Mouse (Mus musculus) mouse embryonic stem cell (cell line): ENCODE measurements around the gene Nfkb1.

Source experiments
- in situ Hi-C, 2 experiments: fragments of 300-500 bp; cut with MboI; formaldehyde crosslinking; loops; 1 replicate in 1 of 2; 3 replicates in 1 of 2; pipeline ENCODE4 v1.14.3; 2019 to 2020; ENCODE audit warnings: low sequenced_read_pairs in 2 of 2, low pct_unique_long_range_greater_than_20kb in 1 of 2, mixed read lengths in 1 of 2; ENCODE audit not compliant: unreplicated experiment in 1 of 2

Gene Nfkb1

DNA sequence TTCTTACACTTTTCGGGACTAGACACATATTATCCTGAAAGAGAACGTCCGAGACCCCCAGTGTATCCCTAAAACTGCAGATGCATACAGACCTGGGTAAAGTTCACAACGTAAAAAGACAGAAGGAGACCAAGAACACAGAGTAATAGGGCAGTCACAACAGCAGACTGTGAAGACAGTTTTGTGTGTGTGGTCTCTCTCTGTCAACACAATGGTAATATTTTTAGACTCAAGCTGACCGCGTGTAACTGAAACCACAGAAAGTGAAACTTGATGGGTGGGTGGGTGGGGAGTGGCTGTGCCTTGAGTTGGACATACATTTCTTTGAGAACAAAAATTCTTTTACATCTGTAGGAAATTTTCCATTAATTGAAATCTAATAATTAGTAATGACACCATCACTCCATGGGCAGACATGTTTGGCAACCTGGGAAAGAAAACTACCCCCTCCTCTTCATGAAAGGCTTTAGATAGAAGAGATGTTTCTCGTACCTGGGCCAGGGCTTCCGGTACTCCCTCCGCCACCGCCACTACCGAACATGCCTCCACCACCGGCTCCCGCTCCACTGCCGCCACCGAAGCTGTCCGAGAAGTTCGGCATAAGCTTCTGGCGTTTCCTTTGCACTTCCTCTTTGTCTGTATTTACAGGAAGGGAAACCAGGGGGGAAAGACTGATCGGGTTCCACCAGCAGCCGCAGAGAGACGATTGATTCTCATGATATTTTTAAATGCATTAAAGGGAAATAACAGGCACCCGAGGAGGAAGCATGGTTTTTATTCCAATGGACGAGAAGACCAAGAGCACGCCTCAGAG is 83.5 kb downstream of the Nfkb1 start:
- in situ Hi-C loops = no loop called here

DNA sequence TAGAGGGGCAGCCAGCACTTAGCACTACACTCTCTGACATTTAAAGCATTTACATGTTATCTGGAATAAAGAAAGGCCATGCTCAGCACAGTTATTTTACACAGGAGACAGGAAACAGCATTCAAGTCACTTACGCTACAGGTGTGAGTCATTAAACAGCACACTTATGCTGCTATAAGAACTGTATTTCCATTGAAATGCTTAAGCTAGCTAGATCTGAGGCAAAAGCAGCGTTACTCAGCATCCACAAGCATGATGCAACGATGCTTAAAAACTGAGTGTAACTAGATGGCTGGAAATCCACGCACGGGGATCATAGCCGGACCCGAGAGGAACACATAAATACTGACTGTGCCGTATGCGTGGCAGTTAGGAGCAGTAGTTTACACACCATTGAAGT is 84.3 kb downstream of the Nfkb1 start:
- in situ Hi-C loops = no loop called here

DNA sequence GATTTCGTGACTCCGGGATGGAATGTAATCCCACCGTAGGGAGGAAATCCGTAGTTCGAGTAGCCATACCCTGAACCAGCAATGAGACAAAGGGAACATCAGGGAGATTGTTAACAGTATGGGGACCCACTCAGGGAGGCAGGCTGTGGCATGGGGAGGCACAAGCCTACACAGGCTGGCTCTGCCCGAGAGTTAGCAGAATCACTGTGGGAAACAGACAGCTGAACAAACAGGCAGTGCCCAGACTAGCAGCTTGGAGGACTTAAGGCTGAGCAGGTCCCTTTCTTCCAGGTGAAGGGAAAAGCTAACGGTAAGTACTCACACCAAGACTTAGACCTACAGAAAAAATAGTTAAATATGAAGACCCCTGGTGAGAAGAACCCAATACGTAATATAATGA is 84.8 kb downstream of the Nfkb1 start:
- in situ Hi-C loops = no loop called here

DNA sequence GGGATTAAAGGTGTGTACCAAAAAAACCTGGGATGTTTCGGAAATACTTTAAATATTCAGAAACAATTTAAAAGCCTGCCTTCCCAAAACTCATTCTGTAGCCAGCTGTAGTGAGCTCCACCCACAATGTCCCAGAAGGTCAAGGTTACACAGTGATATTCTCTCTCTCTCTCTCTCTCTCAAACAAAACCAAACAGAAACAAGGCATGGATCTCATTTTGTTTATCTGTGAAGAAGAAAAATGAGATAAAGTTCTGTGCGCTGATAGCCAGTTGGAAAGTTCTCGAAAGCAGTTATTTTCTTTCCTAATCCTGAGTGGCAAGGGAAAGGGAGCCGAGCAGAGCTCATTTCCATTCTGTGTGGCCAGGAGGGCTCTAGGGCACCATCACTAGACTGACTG is 85.9 kb downstream of the Nfkb1 start:
- in situ Hi-C loops = no loop called here

DNA sequence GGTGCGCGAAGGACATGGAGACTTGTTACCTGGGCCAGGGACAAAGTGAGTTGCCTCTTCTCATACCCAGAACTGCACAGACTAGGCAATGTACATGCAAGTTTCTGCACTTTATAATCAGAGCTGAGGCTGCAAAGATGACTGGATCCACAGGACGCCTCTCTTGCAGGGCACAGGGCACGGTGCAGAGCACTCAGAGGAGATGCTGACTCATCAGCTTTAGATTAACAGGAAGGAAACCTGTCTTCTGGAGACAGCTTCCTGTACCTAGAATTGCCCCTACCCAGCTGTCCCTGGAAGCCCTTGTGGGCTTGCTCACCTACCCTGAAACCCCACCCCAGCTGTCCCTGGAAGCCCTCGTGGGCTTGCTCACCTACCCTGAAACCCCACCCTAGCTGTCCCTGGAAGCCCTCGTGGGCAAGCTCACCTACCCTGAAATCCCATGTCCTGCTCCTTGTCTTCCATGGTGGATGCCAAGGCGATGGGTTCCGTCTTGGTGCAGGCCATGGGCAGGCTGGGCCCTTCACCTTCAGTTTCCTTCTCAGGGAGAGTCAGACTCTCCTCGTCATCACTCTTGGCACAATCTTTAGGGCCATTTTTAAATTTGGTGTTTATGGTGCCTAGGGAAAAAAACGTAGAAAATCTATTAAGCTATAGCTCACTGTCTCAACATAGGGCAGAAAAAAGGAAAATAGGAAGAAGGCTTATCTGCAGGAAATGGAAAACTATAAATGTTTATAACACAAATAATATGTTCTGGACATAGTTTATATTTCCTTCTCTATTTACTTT is 86.5 kb downstream of the Nfkb1 start:
- in situ Hi-C loops = no loop called here

DNA sequence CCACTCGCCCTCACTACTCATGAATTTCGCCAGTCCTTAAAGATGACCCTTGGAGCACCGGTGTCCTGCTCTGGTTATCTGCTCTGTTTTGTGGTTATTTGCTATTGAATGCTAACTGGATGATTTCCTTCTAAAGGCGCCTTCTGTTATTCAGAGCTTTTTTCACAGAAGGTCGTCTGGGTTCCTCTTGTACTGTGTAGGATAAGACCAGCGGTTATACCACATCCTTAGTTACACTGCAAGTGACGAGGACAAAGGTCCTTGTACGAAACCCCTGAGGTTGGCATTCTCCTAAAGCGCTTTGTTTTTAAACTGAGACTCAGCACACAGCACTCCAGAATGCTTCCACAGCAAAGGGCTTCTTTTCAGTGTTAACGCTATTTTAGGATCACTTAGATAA is 88.6 kb downstream of the Nfkb1 start:
- in situ Hi-C loops = no loop called here

DNA sequence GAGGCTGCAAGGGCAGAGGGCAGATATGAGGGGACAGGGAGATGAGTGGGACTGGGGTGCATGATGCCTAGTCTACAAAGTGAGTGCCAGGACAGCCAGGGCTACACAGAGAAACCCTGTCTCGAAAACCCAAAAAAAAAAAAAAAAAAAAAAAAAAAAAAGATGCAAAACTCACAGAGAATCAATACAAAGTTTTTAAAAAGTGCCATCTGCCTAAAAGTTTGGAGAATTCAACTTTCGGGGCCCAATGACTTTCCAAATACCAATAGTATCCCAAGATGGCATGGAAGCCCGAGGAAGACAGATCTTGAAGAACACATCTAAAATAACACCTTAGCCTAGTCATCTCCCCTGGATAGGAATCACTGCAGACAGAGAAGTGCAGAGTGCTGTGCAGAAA is 93.0 kb downstream of the Nfkb1 start:
- in situ Hi-C loops = no loop called here

DNA sequence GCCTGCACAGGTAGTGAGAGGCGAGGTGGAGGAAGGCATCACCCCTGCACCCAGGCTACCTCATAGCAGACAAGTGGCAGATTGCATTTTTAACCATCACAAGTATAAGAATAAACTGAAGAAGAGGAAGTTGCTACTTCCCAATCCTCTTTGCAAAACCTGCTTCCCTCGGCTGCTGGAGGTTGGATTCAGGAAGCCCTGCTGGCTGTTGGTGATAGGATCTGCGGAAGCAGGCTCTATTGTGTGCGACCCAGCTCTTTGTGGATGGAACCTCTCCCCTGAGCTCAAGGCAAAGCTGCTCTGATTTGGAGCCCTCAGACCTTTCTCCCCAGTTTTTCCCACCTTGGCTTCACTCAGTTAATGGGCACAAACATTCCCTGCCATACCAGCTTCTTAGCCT is 94.3 kb downstream of the Nfkb1 start:
- in situ Hi-C loops = no loop called here

DNA sequence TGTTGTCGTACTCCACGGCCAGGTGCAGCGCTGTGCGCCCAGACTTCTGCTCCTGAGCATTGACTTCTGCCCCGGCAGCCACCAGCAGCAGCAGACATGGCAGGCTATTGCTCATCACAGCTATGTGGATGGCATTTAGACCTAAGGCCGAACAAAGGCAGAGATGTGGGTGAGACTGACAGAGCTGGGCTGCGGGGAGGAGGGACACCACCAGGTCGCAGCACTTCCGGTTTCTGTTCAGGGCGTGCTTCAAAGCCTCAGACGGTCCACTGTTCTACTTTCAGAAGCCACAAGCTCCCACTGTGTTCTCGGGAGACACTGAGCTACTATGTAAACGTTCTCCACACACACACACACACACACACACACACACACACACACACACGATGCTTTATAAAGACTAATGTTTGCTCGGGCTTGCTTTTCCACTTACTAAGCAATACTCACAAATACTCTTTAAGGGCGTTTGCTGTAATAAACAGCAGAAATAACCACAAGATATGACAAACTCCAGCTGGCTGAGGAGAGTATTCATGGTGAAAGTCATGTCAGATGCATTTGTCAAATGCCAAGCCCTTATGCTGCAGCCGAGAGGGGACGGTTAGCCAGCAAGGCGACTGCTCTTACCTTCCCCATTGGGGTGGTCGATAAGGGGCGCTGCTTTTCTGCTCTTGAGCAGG is 97.0 kb downstream of the Nfkb1 start:
- in situ Hi-C loops = no loop called here

DNA sequence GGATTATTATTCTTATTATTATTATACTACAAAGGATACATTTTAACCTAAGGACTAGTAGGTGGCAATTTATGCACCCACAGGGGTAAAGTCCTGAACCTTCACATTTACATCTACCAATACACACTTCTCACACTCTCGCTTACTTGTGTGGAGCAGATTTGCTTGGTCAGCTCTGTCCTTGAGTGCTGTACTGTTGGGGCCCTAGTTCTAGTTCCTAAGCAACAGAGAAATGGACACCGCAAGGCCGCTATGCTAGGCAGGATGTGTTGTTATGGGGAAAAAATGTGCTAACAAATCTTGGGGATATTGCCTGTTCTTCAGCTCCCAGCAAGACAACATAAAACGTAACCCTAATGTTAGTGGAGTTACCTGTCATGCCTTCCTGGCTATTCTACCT is 99.3 kb downstream of the Nfkb1 start:
- in situ Hi-C loops = no loop called here

DNA sequence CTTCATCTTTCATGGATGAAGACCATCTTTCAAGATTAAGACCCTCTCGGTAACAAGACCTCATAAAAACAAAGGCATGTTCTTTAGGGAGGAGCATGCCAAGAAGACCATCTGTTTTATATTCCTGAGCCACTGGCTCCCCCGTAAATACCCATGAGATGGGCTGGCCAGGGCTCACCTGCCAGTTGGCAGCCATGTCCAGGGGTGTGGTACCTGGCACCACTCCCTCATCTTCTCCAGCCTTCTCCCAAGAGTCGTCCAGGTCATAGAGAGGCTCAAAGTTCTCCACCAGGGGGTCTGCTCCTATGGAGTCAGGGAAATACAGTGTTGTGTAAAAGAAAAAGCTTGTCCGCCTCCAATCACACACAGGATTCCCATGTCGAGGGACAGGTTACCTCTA is 100.0 kb downstream of the Nfkb1 start:
- in situ Hi-C loops = no loop called here

DNA sequence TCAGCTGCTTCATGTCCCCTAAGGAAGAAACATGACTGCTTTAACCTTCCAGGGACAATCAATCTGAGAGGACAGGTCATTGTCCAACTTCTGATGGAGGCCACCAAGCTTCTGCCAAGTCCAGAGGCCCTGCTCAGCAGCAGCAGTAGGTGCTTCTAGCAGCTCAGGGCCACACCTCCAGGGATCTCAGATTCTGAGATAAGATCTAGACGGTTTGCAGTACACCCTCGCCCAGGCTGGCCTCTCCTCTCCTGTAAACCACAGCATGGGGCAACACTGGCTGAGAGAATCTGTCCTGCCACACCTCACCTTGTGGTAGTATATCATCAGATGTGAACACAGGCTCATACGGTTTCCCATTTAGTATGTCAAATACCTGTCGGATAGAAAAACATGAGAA is 100.9 kb downstream of the Nfkb1 start:
- in situ Hi-C loops = no loop called here

DNA sequence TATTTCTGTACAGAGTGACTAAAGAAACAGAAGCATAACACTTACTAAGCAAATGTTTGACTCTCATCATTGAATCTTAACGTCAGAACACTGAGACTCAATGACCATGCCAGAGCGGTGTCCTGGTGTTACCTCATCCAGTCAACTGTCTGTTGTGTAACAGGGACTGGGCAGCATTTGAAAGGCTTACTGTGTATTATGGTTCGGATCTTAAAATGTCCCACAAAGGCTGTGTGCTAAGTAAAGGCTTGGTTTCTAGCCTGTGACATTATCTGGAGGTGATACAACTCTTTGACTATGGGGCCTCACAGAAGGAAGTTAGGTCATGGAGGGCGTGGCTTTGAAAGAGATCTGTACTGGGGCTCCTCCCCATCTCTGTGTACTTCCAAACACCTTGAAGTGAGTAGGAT is 104.9 kb downstream of the Nfkb1 start:
- in situ Hi-C loops = no loop called here

DNA sequence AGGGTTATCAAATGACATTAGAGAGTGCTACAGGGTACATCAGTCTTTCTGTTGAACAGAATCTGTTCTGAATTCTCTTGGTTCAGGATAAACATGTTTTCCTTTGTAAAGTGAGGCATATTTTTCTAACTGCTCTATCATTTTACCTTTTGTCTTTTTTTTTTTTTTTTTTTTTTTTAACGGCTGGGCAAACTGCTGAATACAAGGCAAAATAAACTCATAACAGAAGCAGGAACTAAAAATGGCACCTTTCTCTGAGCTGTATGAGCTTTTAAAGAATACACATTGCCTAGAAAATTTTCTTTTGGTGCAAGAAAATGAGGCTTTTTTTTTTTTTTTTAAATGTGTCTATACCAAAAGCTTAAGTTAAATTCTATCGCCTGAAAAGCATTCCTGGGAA is 105.3 kb downstream of the Nfkb1 start:
- in situ Hi-C loops = no loop called here

DNA sequence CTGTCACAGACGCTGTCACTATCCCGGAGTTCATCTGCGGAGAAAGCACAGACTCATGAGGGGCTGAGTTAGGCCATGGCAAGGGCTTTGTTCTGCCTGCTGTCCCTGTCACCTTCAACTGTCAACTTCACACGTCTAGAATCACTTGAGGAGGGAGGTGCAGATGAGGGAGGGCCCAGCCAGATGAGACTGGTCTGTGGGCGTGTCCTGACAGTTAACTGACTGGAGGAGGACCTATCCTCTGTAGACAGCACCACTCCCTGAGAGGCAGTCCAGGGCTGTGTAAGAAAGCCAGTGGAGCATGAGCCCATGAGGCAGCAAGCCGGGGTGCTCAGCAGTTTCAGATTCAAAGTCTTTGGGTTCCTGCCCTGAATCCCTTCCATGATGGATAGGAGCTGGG is 105.9 kb downstream of the Nfkb1 start:
- in situ Hi-C loops = no loop called here

DNA sequence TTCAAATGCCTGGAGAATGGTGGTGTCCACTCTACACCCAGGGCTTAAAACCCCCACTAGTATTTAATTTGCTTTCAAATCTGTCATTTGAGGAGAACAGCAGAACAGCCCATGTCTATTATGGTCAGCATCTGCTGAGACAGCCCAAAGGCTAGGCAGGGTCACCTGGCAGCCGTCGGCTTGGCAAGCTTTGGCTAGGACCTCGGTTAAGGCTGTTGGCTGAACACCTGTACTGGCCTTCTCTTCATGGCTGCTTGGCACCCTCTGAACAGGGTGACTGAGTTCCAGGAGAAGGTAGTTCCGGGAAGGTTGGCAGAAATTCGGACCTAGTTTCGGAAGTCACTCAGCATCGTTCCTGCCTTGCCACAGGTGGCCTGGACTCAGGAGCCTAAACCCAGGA is 109.1 kb downstream of the Nfkb1 start:
- in situ Hi-C loops = no loop called here

DNA sequence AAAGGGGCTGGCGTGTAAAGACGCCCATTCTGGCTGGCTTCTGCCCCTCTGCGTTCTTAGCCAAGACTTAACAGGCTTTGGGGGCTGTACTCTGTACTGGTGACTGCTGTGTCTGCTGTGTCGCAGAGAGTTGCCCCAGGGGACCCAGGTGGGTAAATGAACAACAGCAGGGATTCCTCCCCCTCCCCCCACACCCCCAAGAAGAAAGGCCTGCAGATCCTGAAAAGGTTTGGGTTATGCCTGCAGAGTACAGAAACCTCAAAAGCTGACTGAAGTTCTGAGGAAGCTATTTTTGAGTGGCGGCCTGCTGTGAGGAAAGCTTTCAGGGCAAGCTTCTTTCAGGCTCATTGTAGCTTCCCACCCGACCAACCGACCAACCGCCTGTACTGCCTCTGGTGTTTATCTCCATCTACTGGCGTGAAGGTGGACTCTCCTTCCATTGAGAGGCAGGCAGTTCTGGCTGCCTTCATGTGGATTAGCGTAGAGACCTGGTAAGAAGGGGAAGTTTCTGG is 109.7 kb downstream of the Nfkb1 start:
- in situ Hi-C loops = no loop called here

DNA sequence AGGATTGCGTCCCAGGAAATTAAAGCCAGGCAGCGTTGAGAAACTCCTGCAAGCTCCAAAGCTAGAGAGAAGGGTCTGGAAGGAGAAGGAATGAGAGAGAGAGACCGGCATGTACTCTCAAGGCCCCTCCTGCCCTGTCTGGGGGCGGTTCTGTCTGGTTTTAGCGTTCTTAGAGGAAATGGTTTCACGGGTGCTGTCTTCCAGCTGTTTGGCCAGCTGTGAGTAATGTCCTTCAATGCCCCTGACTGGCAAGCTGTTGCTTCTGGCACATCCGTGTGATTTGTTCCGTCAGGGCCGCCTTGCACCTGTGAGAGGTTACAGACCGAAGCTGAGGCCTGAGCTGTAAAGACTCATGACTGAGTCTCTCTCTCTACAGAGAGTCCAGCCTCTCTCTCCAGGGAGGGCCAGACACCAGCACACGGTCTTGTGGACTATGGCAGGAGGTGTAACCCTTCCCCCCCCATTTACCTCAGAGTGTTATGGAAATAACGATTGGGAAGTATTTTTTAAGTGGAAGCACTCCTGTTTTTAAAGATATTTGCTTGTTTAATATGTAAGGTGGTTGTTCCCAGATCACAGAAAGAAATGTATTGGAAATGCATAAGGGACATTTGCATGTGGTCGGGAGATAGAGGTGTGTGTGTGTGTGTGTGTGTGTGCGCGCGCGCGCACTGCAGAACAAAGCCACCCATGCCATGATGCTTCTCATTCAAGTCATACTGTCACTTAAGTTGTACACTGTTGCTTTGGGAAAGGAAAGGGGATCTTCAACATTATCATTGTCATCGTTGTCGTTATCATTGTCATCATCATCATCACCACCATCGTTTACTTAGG is 110.7 kb downstream of the Nfkb1 start:
- in situ Hi-C loops = no loop called here
